Mouse (Mus musculus) B cell, adult 2 months (primary cell): Measurements from ENCODE around the gene Isy1.

Experiments used
- DNase-seq, 2 experiments: peaks; one replicate each; pipeline ENCODE4 v3.0.0; 2022

The Isy1 gene

DNA sequence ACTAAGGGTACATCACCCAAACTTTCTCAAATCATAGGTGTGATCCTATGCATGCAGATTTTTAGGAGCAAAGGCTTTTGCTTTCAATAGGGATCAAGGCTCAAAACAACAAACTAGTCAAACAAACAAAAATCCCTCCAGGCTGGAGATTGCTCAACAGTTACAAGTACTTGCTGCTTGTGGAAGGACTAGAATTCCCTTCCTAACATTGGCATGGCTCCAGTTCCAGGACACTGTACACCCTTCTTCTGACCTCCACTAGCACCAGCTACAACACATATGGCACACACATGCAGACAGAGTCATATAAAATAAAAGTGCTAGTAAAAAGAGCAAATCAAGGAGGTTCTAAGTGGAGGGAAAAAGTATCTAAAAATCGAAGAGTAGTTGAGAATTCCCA lies 8.2 kb upstream of the Isy1 start:
- no peak for DNase-seq

DNA sequence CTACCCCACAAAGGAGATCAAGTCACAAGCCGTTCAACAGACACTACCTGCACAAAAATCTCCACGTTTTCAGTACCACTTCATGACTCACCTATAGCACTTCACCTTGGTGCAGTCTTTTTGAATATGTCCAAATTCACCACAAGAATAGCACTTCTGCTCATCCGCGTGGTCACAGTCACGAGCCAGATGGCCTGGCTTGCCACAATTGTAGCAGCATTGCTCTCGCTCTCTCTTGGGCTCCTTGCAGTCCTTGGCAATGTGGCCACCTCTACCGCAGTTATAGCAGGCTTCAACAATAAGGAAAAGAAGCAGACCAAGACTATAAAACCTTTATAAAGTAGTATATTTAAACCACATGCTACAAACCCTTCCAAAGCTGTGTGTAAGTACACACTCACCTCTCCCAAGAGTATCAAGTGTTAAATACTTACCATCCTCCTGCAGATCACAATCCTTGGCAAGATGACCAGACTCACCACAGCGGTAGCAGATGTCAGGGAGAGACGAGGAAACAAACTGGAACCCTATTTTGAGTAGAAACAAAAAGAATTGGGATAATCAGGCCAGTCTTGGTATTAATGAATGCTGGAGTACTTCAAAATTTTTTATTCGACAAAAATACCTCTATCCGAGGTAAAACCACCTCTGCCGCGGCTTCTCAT lies 6.6 kb upstream of the Isy1 start:
- no peak for DNase-seq

DNA sequence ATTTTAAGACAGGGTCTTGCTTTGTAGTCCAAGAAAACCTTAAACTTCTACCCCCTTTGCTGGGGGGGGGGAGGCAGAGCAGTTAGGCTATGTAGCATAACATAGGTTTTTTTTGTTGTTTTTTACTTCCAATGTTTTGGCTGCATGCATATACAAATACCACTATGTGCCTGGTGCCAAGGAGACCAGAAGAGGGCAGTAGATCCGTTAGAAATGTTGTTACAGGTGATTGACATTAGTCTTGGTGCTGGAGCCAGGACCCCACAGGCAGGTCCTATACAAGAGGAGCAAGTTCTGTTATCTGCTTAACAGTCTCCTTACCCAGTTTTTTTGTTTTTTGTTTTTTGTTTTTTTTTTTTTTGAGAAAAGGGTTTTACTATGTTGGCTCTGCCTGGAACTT lies 3.7 kb upstream of the Isy1 start:
- DNase-seq = peak; percentile 43 to 59

DNA sequence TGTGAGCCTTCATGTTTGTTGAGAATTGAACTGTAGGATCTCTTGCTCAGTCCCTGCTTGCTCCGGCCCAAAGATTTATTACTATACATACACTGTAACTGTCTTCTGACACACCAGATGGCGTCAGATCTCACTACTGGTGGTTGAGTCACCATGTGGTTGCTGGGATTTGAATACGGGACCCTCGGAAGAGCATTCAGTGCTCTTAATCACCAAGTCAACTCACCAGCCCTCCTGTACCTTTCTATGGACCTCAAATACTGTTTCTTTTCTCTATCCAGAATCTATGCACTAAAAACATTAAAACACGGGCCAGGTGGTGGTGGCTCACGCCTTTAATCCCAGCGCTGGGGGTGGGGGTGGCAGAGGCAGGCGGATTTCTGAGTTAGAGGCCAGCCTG lies 3.0 kb upstream of the Isy1 start:
- no peak for DNase-seq

DNA sequence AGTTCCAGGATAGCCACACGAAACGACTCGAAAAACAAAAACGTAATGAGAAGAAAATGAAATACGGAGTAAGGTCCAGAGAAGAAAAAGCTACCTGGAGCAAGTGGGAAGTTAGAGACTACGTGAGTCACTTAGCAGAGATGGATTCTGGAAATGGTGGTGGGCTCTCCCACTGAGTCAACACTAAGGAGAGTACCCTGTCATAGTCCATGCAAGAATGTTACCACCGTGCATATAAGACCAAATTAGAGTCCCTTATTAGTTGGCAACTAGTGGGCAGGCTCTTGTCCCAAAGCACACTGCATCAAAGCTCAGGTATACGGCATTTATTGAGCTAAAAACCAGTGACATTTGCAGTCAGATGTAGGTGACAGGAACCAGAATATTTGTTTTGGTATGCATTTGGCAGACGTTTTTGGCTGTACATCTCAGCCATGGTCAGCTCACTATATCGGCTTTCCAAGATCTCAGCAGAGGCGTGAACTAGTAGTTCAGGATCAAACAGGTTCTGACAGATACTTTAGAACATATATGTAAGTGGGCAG lies 1.3 kb upstream of the Isy1 start:
- DNase-seq = no peak

DNA sequence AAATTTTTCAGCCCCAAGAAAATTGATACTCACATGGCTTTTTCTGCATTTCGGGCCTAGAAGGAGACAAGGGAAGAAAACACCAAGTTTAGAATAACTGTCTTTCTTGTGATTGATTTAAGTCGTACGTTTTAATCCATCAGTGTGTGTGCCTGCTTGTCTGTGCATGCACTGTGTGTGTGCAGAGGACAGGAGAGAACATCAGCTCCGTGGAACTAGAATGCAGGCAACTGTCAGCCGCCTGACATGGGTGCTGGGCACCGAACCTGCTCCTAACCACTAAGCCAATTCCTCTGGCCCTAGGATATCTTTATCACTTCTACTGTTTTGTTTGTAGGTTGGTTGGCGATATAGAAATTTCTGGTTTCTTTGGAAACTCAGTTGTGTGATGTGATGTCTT lies 2.9 kb downstream of the Isy1 start, which contains the start of gene Gm45140:
Gene Gm45140 (minus strand): TSS at position 101 of the 400 bp plus-strand sequence.
- no peak for DNase-seq

DNA sequence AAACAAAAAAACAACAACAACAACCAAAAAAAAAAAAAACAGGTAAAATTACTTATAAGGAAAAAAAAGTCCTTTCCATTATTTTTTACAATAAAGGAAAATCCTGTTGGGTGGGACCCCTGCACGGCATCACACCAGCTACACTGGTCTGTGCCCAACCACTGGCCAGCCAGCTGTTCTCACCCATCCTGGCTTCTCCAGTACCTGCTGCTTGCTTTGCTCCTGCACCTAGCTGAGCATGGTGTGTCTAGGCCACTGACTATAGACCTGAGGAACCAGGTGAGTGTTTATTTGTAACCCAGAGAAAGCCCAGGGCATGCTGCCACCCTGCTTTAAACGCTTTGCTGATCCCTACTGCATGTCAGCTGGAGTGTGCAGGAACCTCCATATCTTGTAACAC lies 18.2 kb downstream of the Isy1 start:
- no peak for DNase-seq

DNA sequence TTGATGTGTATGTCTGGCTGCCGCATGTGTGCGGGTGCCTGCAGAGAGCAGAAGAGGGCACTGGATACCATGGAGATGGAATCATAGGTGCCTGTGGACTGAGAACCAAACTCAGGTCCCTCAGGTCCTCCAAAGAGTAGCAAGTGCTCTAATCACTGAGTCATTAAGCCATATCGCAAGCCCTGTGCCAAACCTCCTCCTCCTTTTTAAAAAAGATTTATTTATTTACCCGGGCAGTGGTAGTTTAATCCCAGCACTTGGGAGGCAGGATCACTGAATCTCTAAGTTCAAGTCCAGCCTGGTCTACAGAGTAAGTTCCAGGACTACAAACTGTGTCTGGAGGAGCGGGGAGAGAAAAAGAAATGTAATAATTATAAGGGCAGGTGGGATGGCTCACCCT lies 24.1 kb downstream of the Isy1 start:
- no peak for DNase-seq

DNA sequence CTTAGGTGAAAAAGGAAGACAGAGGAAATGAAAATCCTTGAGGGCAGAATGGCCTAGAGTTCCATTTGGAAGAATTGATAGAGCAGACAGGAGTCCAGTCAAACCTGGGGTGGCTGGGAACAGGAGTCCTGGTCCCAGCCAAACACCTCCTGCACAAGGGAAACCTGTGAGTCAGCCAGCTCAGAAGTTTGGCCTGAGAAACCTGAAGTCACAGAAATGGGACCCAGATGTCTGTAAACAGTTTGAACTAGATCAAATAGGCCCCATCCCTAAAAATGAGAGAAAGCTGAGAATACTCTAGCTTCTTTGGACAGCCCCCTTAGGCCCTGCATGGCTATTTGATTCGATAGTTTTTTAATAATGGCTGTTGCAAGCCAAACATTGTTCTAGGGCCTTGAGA lies 25.9 kb downstream of the Isy1 start:
- no peak for DNase-seq

DNA sequence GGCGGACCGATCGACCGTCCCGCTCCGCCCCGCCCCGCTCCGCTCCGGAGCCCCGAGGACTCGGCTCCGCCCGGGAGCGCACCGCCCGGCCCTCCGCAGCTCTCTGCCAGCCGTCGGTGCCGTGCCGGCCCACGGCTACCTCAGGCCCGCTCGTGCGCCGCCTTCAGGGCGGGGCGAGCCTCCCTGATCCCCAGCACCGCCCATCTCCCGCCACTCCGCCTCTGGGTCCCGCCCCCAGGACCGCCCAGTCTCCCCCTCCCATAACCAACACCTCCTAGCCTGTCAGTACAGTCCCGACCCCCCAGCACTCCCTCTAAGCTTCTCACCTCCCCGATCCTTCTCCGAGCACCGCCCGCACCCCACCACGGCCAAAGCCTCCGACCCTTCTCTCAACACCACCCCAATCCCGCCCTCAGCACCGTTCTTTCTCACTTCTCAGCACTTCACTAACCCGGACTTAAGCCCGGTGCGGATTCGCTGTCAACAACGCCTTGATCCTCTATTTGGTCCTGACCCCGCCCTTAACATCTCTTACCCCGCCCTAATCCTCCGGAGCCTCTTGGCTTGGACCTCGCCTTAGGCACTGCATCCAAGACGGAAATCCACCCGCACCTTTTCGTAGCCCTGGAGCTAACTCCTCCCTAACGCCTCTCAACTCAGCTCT lies 26.8 kb downstream of the Isy1 start, which contains the start of gene Rab43:
Gene Rab43 (minus strand): TSS at position 490 of the 664 bp plus-strand sequence.
- peak; percentile 91 to 92 for DNase-seq

DNA sequence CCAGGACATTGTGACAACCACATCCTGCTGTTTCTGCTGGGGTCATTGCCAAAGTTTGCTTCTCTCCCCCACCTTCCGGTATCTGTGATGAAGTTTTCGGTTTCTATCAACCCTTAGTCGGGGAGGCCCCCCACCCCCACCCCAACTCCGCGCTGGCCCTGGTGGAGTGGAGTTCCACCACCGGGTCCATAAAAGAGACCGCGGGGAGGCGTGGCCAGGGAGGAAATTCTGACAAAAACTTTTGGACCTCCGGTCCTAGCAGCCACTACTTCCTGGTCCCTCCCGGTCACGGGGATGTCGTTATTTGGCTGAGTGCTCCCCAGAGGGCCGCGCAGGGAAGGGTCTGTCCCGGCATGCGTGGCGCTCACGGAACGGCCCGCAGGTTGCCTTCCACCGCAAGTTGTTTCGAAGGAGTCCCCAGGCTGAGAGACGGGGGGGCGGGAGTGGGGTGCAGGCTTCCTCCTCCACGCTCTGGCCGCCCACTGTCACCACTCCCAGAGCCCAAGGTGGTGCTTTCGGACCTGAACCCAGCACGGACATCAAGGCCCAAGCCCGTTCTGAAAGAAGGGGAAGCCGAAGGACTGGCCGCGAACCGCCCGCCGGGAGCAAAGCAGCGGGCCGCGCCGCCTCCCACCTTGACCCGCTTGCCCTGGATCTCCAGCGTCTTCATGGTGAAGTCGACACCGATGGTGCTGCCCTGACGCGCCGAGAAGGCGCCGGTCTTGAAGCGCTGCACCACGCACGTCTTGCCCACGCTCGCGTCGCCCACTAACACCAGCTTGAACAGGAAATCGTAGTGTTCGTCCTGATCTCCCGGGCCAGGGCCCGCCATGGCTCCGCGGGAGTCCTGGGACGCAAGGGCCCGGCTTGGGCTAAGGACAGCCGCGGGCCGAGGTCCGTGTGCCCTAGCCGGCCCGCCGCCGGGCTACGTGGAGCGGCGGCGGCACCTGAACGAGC lies 27.6 kb downstream of the Isy1 start:
- peak; percentile 75 to 76 for DNase-seq

DNA sequence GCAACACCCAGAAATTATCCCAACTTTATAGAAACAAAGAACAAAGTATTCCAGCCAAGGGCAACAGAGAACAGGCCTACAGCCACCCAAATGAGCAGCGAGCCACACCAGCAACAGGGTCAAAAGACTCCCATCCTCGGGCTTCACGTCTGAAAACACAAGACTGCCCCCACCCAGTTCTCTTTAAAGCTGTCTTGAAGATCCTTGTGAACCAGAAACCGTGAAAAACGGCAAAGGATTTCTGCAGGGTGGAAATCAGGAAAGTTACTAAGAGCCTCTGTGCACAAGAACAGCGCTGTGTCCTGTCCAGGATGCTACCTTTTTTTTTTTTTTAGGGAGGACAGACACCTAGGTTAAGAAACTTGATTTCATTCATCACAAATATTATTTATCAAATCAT lies 28.3 kb downstream of the Isy1 start:
- peak in 1 of 2 experiments; percentile 32 for DNase-seq

DNA sequence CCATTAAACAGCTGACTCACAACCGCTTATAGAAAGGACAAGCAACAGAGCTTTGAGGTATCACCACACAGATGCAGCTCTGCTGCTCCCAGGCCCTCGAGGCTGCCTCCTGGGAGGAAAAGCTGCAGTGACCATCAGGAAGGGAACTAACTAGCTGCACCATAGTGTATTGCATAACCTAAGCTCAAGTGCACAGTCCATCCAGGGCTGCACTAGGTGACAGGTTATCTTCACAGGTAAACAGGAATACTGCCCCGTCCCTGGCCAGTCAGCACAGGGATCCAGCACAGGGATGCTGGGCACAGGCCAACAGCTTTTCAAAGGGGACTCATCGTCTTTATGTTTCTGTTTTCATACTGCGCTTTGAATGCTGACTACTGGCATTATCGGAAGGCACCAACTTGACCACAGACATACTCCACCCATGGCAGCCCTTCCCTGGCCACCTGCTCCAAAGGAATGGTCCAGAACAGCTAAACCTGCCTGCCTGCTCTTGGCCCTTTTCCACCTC lies 28.9 kb downstream of the Isy1 start:
- peak; percentile 12 to 14 for DNase-seq

DNA sequence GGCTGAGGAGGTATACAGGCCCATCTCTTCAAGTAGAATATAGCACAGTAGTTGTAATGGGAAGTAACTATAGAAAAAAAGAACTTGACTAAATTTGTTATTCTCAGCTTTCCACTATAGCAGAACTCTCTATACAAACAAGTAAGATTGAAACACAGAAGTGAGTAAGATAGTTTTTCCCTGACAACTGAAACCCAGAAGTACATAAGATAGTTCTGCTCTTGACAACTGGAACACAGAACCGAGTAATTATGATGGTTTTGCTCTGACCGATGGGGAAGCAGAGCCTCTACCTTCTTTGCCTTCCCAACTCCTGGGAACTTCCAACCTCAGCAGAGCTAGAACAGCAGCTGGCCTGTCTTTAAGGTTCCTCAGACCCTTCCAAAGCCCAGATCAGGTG lies 29.5 kb downstream of the Isy1 start:
- no peak for DNase-seq

DNA sequence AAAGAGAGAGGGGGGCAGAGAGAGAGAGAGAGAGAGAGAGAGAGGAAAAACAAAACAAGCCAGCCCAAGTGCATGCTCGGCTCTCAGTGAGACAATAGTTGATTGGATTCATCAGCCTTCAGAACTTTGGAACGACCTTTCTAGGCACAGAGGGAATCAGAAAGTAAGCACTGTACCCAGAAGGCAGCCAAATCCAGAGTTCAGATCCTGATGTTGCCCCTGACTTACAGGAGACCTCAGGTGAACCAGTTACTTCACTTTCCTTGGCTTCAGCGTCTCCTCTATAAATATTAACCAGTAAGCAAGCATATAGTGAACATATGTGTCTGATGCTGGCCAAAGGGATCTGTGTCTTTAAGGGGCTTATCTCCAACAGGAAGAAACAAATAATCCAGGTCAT lies 30.1 kb downstream of the Isy1 start:
- DNase-seq = no peak

DNA sequence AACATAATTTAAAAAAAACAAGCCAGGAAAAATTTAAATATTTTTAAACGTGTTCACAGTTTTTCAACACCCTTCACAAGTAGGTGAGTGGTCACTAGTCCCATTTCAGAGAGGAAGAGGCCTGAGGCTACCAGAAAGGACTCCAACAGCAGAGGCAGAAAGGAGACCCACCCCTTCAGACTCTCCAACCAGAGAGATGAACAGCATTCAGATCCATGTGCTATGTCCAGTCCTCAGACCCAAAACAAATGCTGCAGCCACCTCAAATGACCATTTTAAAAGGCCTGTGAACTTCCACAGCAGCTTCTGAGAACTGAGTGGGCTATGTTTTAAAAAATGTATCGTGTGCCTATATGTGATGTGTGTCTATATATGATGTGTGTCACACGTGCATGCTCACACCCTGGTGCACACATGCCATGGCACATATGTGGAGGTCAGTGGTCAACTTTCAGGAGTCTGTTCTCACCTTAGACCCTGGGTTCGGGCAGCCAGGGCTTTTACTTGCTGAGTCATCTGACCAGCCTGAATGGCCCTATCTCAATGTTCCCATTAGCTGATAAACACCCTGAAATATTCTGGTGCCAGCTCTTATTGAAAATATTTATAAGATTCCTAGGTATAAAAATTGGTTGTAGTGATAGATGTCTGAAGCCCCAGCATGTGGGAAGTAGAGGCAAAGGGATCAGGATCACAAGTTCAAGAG lies 30.7 kb downstream of the Isy1 start:
- no peak for DNase-seq

DNA sequence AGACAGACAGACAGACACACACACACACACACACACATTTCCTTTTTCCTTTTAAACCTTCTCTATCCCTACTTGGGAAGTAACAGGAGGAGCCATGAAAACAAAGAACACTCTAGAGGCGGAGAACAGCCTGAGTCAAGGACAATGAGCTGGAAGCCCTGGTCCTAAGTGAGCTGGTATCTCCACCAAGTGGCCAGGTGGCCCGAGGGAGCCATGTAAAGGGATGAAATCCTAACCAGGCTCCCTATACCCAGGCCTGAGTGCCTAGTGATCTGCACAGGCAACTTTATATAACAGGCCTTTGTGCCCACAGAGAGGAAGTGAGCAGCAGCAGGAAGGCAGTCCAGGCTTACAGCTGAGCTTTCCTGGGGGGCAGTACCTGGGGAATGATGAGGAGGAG lies 31.7 kb downstream of the Isy1 start:
- DNase-seq = peak in 1 of 2 experiments; percentile 15

DNA sequence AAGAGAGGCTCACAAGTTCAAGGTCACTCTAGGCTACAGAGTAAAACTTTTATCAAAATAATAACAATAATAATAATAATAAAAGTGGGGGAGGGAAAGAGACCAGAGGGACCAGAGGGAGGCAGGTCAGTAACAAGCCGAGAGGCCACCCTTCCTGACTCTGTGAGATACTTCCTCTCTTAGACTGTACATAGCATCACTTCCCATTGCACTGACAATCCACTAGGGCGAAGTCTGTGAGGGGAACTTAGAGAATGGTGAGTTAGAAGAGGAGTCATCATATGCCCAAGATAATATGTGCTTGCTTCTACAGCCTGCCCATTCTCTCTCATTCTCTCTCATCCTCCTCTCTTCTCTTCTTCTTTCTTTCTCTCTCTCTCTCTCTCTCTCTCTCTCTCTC lies 32.6 kb downstream of the Isy1 start:
- peak; percentile 43 to 57 for DNase-seq

DNA sequence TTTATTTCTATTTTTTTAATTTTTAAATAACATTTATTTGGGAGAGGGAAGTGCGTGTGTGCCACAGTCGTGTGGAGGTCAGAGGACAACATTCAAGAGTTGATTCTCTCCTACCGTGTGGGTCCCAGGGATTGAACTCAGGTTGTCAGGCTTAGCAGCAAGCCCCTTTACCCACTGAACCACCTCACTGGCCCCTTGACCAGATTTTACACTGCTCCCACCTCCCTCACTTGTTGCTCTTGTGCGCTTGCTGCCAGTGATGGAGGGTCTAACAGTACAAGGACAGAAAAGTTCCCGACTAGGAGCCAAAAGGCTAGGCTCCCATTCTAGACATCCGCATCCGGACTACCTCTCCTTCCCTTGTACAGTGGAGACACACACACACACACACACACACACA lies 33.1 kb downstream of the Isy1 start:
- no peak for DNase-seq

DNA sequence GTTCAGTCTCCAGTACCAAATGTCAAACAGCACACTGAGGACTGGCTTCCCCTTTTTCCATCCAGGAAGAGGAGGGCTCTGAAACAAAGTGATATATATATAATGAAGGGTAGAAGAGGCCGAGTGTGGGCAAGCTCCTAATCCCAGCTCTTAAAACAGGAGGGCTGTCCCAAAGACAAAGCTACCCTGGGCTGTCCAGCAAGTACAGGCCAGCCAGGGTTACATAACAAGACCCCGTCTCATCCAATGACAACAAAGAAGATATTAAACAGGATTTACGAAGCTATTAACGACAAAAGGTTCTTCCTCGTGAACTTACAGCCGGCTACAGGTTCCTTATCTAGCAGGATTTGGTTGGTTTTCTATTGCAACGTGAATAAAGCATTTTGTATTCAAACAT lies 33.7 kb downstream of the Isy1 start:
- no peak for DNase-seq

DNA sequence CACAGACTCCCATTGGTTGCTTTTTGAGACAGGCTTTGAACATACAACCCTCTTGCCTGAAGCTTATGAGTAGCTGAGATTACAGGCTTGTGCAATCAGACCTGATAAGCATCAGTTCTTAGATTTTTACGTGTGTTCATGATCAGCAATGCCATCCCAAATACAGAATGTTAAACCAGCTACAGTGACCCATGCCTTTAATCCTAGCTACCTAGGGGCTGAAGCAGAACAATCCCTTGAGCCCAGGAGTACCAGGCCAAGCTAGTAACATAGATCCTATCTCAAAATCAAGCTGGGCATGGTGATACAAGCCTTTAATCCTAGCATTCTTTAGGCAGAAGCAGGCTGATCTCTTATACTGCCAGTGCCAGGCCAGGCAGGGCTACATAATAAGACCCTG lies 34.6 kb downstream of the Isy1 start:
- no peak for DNase-seq

DNA sequence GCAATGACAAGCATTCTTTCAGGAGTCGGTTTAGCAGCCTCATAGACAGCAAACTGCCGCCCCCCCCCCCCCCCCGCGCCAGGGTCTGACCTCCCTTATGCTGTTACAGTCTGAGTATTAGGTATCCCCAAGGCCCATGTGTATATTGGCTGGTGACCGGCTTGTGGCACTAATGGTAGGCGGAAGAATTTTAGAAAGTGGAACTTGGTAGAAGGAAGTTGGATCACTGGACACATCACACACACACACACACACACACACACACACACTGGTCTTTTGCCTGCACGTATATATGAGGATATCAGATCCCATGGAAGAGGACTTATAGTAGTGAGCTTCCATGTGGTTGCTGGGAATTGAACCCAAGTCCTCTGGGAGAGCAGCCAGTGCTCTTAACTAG lies 36.1 kb downstream of the Isy1 start:
- DNase-seq = no peak
